Mouse (Mus musculus): ENCODE measurements around the gene Rasa2. TPM values are rescaled to one million over a fixed set of nuclear protein-coding genes. Genes with fewer than 3 reads are reported as not detected.
"Not testable (repeated sequence)": the region's sequence is repeated elsewhere in the genome, so short reads cannot be mapped to it uniquely, and the experiment has no call there.

Gene Rasa2
- 1 to 10 TPM; 4.6 to 6.4 (median 5.4) TPM for total RNA-seq (2022)

DNA sequence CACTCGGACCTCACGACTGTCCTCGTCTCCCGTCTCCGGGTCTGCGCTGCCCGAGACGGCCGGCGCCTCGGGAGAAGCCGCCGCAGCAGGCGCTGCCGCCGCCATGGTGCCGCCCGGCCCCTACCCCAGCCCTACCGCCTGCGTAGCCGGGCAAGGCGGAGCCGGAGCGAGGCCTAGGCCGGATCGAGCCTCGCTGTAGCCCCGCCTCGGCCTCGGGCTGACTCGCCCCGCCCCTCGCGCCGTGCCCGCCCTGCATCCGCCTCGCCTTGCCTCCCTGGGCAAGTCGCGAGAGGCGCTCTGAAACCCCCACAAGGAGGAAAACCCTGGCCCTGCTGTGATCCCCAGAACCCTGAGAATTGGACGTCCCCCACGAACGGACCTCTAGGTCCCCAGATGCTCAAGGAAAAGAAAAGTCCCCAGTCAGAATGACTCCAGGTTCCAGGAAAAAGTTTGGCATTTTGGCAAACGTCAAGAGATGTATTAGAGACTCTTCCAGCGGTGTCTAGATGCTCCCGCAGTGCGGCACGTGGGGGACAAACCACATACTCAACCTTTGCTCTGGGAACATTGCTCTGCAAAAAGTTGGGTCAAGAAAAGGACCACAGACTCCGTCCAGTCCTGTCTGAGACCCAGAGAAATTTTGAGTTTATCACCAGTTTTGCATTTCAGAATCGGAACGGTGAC, at the start of gene Rasa2:
Gene Rasa2, minus strand, starts transcription at position 229 of the 684 bp plus-strand sequence.
- peak; percentile 90 for DNase-seq (ENCODE audit: low spot score)

DNA sequence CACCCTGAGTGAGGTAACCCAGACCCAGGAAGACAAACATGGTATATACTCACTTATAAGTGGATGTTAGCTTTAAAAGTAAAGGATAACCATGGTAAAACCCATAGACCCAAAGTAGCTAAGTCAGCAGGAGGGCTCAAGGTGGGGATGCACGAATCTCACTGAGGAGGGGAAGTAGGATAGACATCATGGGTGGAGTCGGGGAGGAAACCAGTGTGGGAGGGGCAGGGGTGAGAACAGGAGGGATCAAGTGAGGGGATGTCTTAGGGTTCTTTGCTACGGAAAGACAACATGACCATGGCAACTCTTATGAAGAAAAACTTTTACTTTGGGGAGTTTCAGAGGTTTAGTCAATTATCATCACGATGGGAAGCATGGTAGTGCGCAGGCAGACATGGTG, 47.2 kb upstream of the Rasa2 start:
- DNase-seq (ENCODE audit: low spot score): no peak

DNA sequence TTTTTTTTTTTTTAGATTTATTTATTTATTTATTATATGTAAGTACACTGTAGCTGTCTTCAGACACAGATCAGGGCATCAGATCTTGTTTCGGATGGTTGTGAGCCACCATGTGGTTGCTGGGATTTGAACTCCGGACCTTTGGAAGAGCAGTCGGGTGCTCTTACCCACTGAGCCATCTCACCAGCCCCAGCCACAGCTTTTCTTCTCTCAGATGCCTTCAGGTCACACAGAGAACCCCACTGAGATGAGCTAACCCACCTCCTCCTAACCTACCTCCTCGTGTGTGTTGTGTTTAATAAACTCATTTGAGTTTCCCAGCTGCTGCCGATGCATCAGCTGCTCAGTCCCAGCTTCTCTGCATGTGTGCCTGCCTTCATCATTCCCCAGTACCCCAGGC, 46.3 kb upstream of the Rasa2 start:
- DNase-seq (ENCODE audit: low spot score): not testable (repeated sequence)

DNA sequence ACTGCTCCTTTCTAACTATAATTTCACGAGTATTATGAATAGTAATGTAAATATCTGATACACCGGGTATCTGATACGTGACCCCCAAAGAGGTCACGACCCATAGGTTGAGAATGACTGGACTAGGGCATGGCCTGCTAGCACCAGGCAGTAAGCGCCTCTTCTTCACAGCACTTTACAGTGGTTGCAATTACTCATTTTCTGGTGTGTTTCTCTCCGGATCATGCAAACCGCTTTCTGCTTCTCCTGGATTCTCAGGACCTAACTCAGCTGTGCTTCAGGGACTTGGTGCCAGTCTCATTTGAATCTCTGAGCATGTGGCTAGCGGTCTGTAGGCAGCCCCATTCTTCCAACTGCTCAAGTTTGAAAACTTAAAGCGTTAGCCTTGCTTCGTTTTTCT, 45.3 kb upstream of the Rasa2 start:
- DNase-seq (ENCODE audit: low spot score): no peak

DNA sequence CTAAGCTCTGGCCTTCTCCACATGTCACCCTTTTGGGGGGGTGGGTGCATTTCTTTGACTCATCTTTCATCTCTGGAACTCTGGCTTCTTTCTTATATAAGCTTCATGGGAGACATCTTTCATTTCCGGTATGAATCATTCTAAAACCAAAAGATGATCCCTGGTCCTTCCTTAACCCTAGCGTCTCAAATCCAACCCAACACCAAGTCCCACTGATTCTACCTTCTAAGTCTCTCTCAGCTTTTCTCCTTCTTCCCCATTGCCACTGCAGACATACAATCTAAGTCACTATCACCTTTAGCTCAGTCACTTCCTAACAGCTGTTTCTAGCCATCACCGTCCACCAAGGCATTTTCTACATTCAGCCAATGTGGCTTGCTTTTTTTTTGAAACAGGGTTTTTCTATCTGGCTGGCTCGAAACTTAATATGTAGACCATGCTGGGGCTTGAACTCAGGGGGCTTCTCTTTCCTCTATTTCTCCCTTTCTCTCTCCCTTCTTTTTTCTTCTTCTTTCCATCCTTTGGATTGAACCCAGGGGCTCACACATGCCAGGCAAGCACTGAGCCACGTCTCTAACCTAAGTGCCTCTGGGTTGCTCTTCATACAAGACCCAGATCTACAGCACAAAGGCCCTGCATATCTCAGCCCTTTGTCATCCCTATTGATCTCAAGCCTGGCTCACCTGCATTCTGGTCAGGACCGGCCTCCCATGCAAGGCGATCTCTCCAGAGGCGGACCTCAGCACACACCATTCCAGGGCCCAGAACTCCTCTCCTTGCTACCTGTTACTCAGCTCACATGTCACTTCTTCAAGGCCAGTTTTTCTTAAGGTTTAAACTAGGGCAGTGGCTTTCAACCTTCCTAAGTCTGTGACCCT, 44.6 kb upstream of the Rasa2 start:
- DNase-seq (ENCODE audit: low spot score): no peak

DNA sequence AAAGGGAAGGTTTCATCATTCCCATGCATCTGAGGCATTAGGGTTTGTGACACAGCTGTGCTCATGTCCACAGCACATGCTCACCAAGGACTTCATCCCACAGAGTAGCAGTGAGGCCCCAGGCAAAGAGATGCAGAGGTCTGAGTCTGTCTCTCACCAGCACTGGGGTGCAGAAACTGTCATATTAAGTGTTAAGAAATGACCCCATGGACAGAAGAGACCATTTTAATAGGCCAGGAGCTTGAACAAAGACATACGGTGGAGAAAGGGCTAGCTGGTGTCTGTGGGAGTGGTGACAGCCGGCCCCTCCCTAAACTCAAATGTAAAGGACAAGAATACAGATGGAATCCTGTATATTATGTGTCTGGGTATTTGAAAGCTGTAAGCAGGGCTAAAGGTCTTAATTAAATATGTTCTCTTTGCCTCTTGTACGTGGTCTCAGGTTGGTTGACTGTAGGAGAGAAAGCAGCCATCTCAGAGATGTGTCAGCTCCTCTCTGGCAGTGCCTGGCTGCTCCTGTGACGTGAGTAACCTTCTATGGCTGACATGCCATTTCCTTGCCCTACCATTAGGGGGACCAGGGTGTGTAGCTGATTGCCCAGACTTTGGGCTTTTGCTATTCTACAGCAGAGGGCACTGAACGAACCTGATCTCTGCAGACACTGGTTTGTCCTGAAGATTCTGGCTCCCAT, 43.8 kb upstream of the Rasa2 start:
- DNase-seq (ENCODE audit: low spot score): peak; percentile 47

DNA sequence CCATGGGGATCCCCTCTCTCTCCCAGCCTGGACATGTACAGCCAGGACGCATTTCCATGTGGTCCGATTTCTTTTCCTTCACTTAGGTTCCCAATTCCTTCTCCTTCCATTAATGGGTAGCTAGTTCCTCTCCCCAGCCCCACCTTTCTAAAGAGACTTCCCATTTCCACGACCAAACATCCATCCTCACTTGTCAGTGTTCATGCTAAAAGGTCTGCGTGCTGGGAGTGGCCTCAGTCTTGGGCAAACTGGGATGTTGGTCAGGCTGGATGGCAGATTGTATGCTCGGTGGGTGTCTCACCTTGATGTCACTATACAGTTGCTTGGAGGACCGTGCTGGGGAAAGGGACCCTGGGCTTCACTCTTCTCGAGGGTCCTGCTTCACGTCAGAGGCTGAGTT, 42.9 kb upstream of the Rasa2 start:
- DNase-seq (ENCODE audit: low spot score): no peak

DNA sequence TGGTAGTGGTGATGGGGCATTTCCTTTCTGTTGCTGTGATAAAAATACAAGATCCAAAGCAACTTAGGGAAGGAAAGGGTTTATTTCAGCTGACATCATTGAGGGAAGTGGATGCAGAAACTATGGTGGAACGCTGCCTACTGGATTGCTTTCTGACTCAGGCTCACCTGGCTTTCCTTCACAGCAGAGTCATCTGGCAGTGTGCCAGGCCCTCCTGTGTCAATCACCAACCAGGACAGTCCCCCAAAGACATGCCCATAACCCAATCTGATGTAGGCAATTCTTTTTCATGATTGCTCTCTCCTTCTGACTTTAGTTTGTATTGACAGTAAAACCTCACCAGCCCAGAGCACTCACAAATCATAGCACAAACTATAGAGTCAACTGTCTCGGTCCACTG, 41.0 kb upstream of the Rasa2 start:
- no peak for DNase-seq (ENCODE audit: low spot score)

DNA sequence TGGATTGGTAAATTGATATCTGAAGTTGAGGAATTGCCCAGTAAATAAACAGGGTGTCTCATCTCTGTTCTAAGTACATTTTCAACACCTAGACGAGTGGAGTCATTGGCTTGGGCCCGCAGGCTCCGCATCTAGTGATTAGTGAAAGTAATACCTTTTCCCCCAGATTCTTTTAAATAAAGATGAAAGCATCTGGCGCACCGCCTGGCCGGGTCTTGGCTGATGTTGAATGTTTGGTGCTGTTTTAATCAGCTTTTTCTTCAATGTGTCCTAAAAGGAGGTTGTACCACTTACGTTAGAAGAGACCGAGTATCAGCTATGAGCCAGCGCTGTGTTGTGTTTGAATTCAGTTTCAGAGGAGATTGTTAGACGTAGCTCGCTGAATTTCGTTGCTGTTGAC, 39.8 kb upstream of the Rasa2 start:
- no peak for DNase-seq (ENCODE audit: low spot score)

DNA sequence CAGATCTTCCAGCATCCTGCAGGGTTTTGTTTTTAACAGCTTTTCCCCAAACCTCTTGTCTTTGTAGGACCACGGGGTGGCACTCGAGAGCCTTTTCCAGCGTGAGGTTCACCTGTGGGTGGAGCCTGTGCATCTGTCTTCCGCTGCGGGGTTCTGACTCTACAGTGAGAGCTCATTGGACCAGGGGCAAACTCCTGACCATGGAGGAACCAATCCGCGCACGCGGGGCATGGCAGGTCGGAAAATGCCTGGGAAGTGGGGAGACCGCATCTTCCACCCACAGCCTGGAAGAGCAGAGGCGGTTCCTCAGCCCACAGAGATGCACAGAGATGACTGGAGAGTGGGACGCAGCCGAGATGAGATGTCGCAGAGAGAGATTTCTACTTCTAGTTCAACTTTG, 38.5 kb upstream of the Rasa2 start:
- DNase-seq (ENCODE audit: low spot score): peak; percentile 95

DNA sequence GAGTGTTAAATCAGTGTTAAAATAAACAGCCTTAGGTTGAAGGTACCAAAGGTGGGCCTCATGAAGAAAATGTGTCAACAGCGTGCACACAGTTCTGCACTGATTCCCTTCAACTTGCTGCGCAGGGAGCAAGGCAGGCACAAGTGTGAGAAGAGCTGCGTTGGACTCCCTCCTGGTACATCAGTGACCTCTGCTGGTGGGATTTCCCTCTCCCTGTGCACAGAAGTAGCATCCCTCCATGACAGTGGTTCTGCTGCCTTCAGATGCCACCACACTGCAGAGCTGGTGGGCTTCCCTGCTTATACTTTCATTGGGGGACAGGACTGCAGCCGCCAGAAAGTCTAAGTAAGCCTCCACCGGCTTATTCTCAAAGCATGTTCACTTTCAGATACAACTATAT, 37.2 kb upstream of the Rasa2 start:
- peak; percentile 24 for DNase-seq (ENCODE audit: low spot score)

DNA sequence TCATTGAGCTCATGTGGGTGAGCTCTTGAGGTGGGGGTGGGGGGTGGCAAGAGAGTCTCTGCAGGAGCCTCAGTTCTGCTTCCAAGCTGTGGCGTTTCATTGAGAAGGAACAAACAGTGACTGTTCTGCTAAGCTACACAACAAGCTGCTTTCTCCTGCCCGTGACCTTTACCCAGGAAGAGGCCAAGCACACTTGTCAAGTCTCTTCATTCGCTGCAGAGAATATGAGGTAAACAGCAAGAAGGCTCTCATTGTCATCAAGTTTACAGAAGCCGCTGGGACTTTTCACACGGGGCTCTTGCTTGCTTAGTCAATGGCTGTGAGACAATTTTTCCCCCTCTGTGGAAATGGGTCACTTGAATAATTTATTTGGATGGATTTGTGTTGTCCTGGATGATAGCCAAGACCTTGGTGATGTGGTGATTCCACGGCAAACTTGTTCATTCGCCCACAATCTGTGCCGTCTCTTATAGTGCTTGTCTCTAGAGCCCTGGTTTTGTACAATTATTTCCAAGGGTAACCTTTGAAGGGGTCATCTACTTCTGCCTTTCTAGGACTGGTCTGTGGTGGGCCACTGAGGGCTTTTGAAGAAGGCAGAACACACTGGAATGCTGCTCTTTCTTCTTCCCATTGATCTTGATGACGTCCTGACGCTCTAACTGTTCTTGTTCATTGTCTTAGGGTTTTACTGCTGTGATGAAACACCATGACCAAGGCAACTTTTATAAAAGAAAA, 29.3 kb upstream of the Rasa2 start:
- DNase-seq (ENCODE audit: low spot score): no peak

DNA sequence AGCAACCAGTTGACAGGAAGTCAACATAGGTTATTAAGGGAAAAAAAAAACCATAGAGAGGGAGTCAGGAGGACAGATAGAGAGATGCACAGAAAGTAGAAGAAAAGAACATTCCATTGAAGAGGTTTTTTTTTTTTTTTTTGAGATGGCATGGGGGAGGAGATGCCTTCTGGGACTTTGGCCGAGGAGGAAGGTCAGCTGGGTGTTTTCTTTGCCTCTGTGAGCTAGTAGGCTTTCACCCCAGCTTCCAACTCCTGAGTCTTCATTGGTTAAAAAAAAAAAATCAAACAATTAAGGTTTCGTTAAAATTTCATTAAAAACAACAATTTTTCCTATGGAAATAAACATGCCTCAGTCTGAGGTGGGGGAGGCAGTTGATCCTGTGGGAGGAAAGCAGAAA, 28.4 kb upstream of the Rasa2 start:
- no peak for DNase-seq (ENCODE audit: low spot score)

DNA sequence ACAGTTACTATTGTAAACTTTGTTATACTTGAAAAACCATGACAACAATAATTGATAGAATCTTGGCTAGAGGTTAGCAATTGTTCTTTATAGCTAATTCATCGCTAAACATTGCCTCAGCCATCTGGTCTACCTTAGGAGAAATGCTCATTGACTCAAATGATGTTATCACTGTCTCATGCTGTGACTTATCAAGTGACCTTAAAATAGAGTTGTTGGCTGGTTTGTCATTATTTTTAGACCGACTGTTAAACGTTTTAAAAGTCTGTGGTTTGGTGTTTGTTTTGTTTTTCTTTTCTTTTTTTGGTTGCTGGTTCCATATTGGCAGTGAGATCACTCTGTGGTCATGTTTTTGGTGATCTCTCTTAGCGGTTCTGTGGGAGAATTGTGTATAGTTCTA, 22.1 kb upstream of the Rasa2 start:
- no peak for DNase-seq (ENCODE audit: low spot score)

DNA sequence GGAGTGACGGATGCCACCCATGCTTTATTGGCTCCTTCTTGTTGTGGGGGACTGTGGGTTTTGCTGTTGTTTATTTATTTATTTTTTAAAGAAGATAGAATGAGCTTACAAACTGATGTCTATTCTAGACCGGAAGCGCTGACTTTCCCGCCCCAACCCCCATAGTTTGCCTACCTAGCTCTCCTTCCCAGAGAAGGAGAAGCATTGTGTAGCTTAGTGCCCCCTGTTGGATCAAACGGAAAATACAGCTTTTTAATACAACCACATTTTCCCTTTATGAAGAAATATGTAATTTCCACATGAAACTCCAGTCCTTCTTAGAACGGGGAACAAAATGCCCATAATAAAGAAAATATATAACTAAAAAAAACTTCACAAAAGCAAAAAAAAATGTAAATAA, 21.3 kb upstream of the Rasa2 start:
- no peak for DNase-seq (ENCODE audit: low spot score)

DNA sequence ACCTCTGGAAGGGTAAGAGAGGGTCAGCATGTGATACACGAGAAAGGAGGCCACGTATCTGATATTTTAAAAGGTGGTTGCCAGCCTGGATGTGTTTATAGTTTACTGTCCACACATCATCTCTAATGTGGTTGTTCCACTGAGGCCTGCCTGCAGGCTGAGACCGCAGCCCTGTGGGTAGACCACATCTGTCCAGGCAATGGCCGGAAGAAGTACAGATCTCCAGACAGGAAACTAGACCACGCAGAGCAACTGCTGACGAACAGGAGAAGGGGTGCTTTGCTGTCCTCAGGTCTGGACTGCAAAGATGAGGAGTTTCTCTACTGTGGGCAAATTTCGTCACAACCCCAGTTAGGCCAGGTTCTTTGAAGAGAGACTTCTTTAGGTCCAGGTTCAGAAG, 19.4 kb upstream of the Rasa2 start:
- no peak for DNase-seq (ENCODE audit: low spot score)

DNA sequence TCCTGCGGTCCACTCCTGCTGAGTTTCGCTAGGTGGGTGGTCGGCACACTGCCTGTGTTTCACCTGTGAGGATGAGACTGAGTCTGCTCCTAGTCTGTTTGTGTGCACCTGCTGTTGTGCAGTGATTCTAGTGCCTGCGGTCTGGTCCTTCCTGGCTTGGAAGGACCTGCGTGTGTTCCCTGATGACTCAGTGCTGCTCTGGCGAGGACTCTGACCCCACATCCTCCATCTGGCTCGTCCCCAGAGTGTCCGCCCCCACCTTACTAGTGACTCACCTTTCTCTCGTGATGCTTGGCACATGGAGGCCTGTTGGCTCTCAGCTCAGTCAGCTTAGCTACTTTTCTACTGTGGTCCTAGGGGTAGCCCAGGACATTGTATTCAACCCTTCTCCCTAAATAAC, 18.5 kb upstream of the Rasa2 start:
- no peak for DNase-seq (ENCODE audit: low spot score)

DNA sequence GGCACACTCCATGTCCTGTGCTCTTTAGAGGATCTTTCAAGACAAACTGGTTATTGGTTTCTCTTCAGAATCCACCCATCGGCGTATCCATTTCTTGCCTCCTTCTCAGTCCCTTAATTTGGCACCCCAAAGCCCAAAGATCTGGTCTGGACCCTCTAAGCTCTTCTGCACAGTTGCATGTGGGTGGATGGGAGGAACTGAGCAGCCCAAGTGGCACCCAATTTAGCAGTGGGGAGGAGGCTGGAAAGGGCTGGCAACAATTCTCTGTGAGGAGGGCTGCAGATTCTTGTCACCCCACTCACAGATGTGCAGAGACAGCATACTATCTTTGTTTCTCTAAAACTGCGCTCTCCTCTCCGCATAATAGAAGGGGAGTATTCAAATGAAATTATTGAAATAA, 17.9 kb upstream of the Rasa2 start:
- no peak for DNase-seq (ENCODE audit: low spot score)

DNA sequence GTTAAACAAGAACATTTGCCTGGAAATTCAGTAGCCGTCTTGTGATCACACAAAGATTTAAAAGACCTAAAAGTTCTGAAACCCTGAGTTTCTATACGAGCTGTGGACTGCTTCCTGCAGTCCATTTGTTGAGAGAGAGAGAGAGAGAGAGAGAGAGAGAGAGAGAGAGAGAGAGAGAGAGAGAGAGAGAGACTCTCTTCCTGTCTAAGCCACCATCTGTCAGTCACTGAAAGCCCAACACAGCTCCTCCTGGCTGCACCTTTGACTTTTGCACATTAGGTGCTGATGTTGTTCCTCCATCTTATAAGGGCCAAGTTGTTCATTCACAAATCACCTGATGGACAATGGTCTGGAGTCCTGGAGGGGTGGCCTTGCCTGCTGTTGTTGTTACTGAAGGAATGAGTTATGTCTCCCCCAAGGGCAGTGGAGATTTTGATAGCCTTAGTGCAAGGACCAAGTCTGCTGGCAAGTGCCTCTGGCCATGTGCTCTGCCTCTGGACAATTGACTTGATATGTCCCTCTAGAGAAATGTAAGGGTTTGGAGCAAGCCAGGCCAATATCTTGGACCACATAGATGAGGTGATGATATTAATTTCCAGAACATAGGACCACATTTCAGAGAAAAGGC, 15.4 kb upstream of the Rasa2 start:
- no peak for DNase-seq (ENCODE audit: low spot score)

DNA sequence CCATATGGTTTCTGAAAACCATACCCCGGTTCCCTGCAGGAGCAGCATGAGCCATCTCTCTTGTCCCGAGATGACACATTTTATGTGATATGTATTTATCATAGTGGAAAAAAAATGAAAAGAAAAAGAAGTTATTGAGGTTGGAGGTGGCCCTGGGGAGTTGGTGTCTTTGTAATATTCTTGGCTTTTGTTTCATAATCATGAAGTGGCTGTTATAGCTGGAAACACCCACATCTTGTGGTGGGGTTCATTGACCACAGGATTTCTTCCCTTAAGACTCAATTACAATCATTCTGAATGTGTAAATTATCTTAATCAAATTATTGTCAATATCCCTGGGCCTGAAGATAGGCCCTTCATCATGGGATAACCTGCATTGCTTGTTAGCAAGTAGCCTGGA, 13.4 kb upstream of the Rasa2 start:
- DNase-seq (ENCODE audit: low spot score): no peak

DNA sequence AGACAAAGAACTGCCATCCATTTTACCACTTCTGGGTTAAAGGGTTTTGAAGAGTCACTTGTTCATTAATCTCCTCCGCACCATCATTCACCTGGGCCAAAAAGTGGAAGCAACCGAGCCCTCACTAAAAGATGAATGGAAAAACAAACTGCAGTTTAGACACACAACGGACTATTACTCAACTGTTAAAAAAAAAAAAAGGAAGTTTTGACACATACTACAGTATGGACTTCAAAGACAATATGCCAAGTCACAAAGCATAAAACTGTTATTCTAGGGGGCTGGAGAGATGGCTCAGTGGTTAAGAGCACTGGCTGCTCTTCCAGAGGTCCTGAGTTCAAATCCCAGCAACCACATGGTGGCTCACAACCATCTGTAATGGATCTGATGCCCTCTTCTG, 12.6 kb upstream of the Rasa2 start:
- DNase-seq (ENCODE audit: low spot score): not testable (repeated sequence)

DNA sequence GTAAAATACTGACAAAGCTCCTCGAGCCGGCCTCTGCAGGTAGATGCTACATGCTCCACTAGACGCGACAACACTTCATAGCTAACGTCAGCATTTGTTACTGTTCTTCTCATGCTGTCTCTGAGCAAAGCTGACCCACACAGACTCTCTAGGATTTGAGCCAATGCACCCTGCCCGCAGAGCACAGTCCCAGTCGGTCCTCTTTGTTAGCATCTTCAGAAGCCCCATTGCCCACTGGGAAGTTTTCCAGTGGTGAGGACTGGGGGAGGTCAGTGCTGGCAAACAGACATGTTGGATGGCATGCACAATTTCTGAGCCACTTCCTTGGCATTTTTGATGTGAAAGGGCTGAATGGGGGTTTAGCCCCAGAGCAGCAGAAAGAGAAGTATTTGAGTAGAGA, 8.0 kb upstream of the Rasa2 start:
- no peak for DNase-seq (ENCODE audit: low spot score)
